Mouse (Mus musculus) spleen, adult 12 weeks (tissue): ENCODE data around the gene Grap2.

Experiments
- DNase-seq: peaks from one replicate; pipeline ENCODE4 v3.0.0; 2022; ENCODE audit warnings: low spot score

Gene Grap2

GRCm38 (mm10) chr15:80602487-80602886 is 30.1 kb downstream of the Grap2 start:
- DNase-seq: no peak

GRCm38 (mm10) chr15:80604026-80604425 is 31.6 kb downstream of the Grap2 start:
- DNase-seq: no peak

- no peak for DNase-seq
Observed at GRCm38 (mm10) chr15:80607970-80608369, 35.6 kb downstream of the Grap2 start.

- DNase-seq: no peak
Observed at GRCm38 (mm10) chr15:80610335-80610734, 37.9 kb downstream of the Grap2 start.

GRCm38 (mm10) chr15:80611478-80611877 is 39.1 kb downstream of the Grap2 start:
- no peak for DNase-seq

- DNase-seq: no peak
Observed at GRCm38 (mm10) chr15:80613904-80614303, 41.5 kb downstream of the Grap2 start.

GRCm38 (mm10) chr15:80614500-80615289 is 42.3 kb downstream of the Grap2 start:
- DNase-seq: no peak

- DNase-seq: no peak
Observed at GRCm38 (mm10) chr15:80615290-80615570, 42.8 kb downstream of the Grap2 start.

GRCm38 (mm10) chr15:80615636-80616383 is 43.4 kb downstream of the Grap2 start:
- DNase-seq: no peak

- DNase-seq: no peak
Observed at GRCm38 (mm10) chr15:80617839-80618238, 45.4 kb downstream of the Grap2 start.

GRCm38 (mm10) chr15:80619166-80619565 is 46.8 kb downstream of the Grap2 start:
- no peak for DNase-seq

GRCm38 (mm10) chr15:80619786-80620185 is 47.4 kb downstream of the Grap2 start:
- DNase-seq: no peak

GRCm38 (mm10) chr15:80620371-80620770 is 48.0 kb downstream of the Grap2 start:
- no peak for DNase-seq

- DNase-seq: peak; percentile 36
Observed at GRCm38 (mm10) chr15:80623171-80623837, 50.9 kb downstream of the Grap2 start.

- DNase-seq: no peak
Observed at GRCm38 (mm10) chr15:80626472-80626871, 54.1 kb downstream of the Grap2 start.

- DNase-seq: no peak
Observed at GRCm38 (mm10) chr15:80630147-80630546, 57.8 kb downstream of the Grap2 start.

- no peak for DNase-seq
Observed at GRCm38 (mm10) chr15:80630711-80631110, 58.3 kb downstream of the Grap2 start.

- DNase-seq: no peak
Observed at GRCm38 (mm10) chr15:80631311-80631710, 58.9 kb downstream of the Grap2 start.

GRCm38 (mm10) chr15:80632280-80632893 is 60.0 kb downstream of the Grap2 start:
- DNase-seq: no peak

GRCm38 (mm10) chr15:80634391-80635193 is 62.2 kb downstream of the Grap2 start:
- DNase-seq: no peak

- DNase-seq: no peak
Observed at GRCm38 (mm10) chr15:80636757-80637372, 64.5 kb downstream of the Grap2 start.
